Mouse (Mus musculus) spleen, adult 2 months (tissue): ENCODE results near the gene Tom1l2. TPM values are rescaled to one million over a fixed set of nuclear protein-coding genes. Genes with fewer than 3 reads are reported as not detected.
A peak's percentile ranks its signal among the peaks of the same experiment; 100 is the strongest.

Experiments used
- DNase-seq, 2 experiments: peaks; one replicate each; pipeline versions ENCODE4 v3.0.0 to v3.0.0-alpha.2; 2012 to 2021; ENCODE audit warnings: low spot score in 2 of 2, low read depth in 1 of 2
- H3K27ac ChIP-seq: fragments of 200-500 bp; 2 replicates; pipeline ENCODE4 v1.5.1; 2012; ENCODE audit warnings: low read length, inconsistent platforms; ENCODE audit not compliant: insufficient read depth
- H3K27me3 ChIP-seq: fragments of 200-500 bp; 2 replicates; pipeline ENCODE4 v1.6.1; 2012; ENCODE audit warnings: mild to moderate bottlenecking, moderate library complexity, low read length, inconsistent platforms; ENCODE audit not compliant: control insufficient read depth, insufficient read depth
- H3K36me3 ChIP-seq: fragments of 200-500 bp; 2 replicates; pipeline ENCODE4 v1.6.1; 2012; ENCODE audit warnings: mild to moderate bottlenecking, low read length, inconsistent platforms; ENCODE audit not compliant: control insufficient read depth, insufficient read depth
- H3K4me1 ChIP-seq: fragments of 200-500 bp; 2 replicates; pipeline ENCODE4 v1.6.1; 2011; ENCODE audit warnings: inconsistent platforms; ENCODE audit not compliant: control insufficient read depth, insufficient read depth, insufficient read length
- H3K4me3 ChIP-seq: fragments of 200-500 bp; 2 replicates; pipeline ENCODE4 v1.5.1; 2011; ENCODE audit warnings: mild to moderate bottlenecking, inconsistent platforms; ENCODE audit not compliant: insufficient read depth, insufficient read length; ENCODE audit errors: extremely low read depth
- CTCF ChIP-seq: fragments of 200-500 bp; IDR thresholded peaks from 2 replicates; pipeline ENCODE4 v1.5.1; 2011; ENCODE audit warnings: mild to moderate bottlenecking, inconsistent platforms; ENCODE audit not compliant: insufficient read depth, insufficient read length, insufficient replicate concordance; ENCODE audit errors: extremely low read depth
- POLR2A ChIP-seq: fragments of 200-500 bp; IDR thresholded peaks from 2 replicates; pipeline ENCODE4 v1.6.1; 2011; ENCODE audit warnings: low read depth, low read length, inconsistent platforms
- WGBS: fragments of 180-500 bp; shearing (Covaris S2); methylation state at CpG from one replicate; pipeline ENCODE4 v1.1.7; 2018; 5-methylcytosine and 5-hydroxymethylcytosine counted together
- polyA plus RNA-seq: library from polyadenylated mRNA; depleted of rRNA; stranded (reverse); fragments of >200 nt; gene quantifications from 2 replicates; pipeline ENCODE4 v1.2.3, GENCODE M21; 2012

The Tom1l2 gene
- polyA plus RNA-seq, 1 experiment: 28.1 TPM

- Histone ChIP-seq H3K4me1 (peaks cover 21% of the 10 kb centered on the region), H3K4me3 (no peak overlapping the region), H3K27me3 (no peaks in the 10 kb centered on the region), H3K27ac (no peak overlapping the region; the same call in 1 of the 2 replicates), H3K36me3 (peaks cover 11% of the 10 kb centered on the region)
- DNase-seq: peak; percentile 31 to 58
- TF ChIP-seq CTCF (no peak), POLR2A (no peak)
- 31% methylated on average over 20 of the region's 20 CpGs for whole genome bisulfite sequencing
These were observed 167.1 kb downstream of the Tom1l2 start for GRCm38 (mm10) chr11:60185396-60186231.

DNA sequence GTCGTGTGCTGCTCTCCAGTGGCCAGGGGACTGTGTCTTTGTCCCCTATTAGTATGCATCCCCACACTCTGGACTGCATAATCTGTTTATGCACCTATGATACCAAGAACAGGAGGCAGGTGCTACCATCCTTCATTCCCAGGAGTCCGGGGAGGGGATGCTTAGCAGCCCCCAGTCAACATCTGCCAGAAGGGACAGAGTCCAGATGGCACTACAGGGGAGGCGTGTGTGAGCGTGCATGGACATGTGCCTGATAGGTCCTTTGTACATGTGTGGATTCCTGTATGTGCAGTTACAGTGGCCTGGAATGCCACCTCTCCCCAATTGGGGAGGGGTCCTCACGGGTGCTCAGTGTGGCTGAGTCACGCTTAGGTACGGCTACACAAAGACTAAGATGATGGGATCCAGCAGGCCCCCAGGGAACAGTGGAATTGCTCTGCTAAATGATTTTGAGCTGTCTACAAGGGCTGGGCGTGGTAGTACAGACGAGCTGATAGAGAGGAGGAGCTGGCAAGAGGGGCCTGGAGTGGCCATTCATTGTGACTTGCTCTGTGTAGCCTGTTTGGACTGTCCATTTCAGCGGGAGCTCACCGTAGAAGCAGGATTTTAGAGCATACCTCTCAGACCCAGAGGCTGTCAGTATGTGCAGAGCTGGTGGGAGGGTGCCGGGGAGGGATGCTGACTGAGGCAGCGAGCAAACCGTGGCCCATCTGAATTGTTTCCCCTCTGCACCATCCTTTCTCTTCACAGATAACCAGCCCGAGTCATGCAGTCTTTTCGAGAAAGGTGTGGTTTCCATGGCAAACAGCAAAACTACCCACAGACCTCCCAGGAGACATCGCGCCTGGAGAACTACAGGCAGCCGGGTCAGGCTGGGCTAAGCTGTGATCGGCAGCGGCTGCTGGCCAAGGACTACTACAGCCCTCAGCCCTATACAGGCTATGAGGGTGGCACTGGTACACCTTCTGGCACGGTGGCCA, 168.1 kb downstream of the Tom1l2 start:
- H3K4me1 ChIP-seq: peaks cover 21% of the 10 kb centered on the region
- 36% methylated on average over 22 of the region's 22 CpGs for WGBS

GRCm38 (mm10) chr11:60182741-60183140, 170.0 kb downstream of the Tom1l2 start:
- Histone ChIP-seq H3K4me1 (peaks cover 23% of the 10 kb centered on the region), H3K4me3 (no peak overlapping the region)
- WGBS: 89% methylated on average over 2 of the region's 2 CpGs

More for the DNA sequence above, 168.1 kb downstream of the Tom1l2 start:
- peak in 1 of 2 experiments; percentile 26 for DNase-seq
- peaks cover 11% of the 10 kb centered on the region for H3K36me3 ChIP-seq
- no peak for TF ChIP-seq CTCF
- no peak for TF ChIP-seq POLR2A
- H3K4me3 ChIP-seq: no peak overlapping the region
- H3K27me3 ChIP-seq: no peaks in the 10 kb centered on the region
- no peak overlapping the region for H3K27ac ChIP-seq

DNA sequence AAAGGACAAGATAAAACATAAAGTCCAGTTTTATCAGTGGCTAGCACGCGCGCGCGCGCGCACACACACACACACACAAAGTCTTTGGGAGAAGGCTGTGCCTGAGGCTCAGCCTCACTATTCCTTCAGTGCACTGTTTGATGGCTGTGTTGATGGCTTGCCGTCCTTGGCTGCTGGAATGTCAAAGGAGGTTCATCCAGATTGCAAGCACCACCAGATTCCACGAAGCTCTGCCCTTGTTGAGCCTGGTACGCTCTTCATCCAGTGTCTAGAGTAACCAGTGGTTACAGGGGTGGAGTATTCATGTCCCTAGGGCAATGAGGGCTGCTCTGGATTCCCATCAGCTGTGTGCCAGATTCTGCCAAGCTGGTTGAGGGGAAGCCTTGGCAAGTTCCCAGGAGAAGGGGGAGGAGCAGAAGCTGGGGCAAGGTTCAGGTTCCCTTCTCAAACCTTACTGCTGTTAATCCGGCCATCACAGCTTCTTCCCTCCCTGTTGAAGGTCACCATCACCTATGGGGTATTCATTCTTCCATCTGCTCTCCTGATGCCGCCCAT, 170.5 kb downstream of the Tom1l2 start:
- Histone ChIP-seq H3K4me1 (peaks cover 24% of the 10 kb centered on the region), H3K4me3 (no peak overlapping the region), H3K27ac (no peak overlapping the region), H3K27me3 (no peaks in the 10 kb centered on the region; the same call in 1 of the 2 replicates), H3K36me3 (peaks cover 3% of the 10 kb centered on the region)
- WGBS: 92% methylated on average over 12 of the region's 12 CpGs
- TF ChIP-seq POLR2A (no peak), CTCF (no peak)
- no peak for DNase-seq

More at GRCm38 (mm10) chr11:60182741-60183140, 170.0 kb downstream of the Tom1l2 start:
- DNase-seq: no peak
- Histone ChIP-seq H3K27ac (no peak overlapping the region), H3K27me3 (no peaks in the 10 kb centered on the region), H3K36me3 (peaks cover 7% of the 10 kb centered on the region)
- no peak for TF ChIP-seq CTCF
- no peak for TF ChIP-seq POLR2A

DNA sequence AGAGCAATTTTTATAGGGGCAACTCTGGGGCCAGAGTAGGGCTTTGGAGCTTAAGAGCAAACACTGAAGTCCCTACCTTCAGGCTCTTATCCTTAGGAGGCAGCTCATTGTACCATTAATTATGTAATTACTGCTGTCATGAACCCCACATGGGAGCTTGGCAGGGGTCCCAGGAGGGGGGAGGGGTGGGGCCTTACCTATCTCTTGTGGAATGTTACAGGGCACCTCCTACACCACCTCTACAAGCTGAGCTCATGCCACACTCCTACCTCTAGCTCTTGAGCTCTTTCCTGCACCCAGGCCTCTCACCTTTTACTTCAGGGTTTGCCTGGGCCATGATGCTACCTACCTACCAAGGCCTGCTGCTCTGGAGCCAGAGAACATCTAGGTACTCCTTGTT, 174.2 kb downstream of the Tom1l2 start:
- H3K4me1 ChIP-seq: peaks cover 9% of the 10 kb centered on the region

GRCm38 (mm10) chr11:60178005-60178404, 174.7 kb downstream of the Tom1l2 start:
- DNase-seq: no peak
- no peaks in the 10 kb centered on the region; the same call in 1 of the 2 replicates for H3K27me3 ChIP-seq
- no peak overlapping the region for H3K4me3 ChIP-seq
- peaks cover 9% of the 10 kb centered on the region for H3K4me1 ChIP-seq
- TF ChIP-seq CTCF (no peak), POLR2A (no peak)
- WGBS: 81% methylated on average over 6 of the region's 6 CpGs
- no peaks in the 10 kb centered on the region for H3K36me3 ChIP-seq
- H3K27ac ChIP-seq: no peak overlapping the region

More for the DNA sequence above, 174.2 kb downstream of the Tom1l2 start:
- no peak for TF ChIP-seq POLR2A
- no peak for DNase-seq
- no peaks in the 10 kb centered on the region; the same call in 1 of the 2 replicates for H3K27me3 ChIP-seq
- H3K36me3 ChIP-seq: no peaks in the 10 kb centered on the region
- no peak overlapping the region for H3K4me3 ChIP-seq
- H3K27ac ChIP-seq: no peak overlapping the region
